Mouse (Mus musculus): ENCODE data around the gene Pheta1.
"Not testable (repeated sequence)": the region's sequence is repeated elsewhere in the genome, so short reads cannot be mapped to it uniquely, and the experiment has no call there.

DNA sequence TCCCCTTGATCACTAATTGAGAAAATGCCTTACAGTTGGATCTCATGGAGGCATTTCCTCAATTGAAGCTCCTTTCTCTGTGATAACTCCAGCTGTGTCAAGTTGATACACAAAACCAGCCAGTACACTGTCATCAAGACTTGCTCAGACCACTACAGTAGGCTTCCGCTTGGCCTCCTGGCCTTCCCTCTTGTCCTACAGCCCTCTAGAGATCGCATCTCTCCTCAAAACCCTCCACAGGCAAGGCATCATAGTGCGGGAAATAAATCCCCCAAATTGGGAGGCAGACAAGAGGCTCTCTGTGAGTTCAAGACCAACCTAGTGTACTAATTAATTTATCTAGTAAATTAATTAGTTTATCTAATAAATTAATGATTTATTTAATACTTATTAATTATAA, 1.5 kb upstream of the Pheta1 start:
- not testable (repeated sequence) for TF ChIP-seq CTCF, POLR2A (IDR thresholded peaks at IDR 0.05; ENCODE audit: extremely low read depth, insufficient read depth, low read length)

All from cortical plate, adult 2 months (tissue).